Mouse (Mus musculus) testis, adult 2 months (tissue): ENCODE measurements around the gene Ccdc144b.

Experiments
- CTCF ChIP-seq: fragments of 200-500 bp; IDR thresholded peaks from 2 replicates; pipeline ENCODE4 v1.5.1; 2012; ENCODE audit warnings: low read depth, mild to moderate bottlenecking, inconsistent platforms, low read length, moderate library complexity; ENCODE audit not compliant: control insufficient read depth, insufficient read depth, insufficient replicate concordance
- POLR2A ChIP-seq: fragments of 200-500 bp; IDR thresholded peaks from 2 replicates; pipeline ENCODE4 v1.6.1; 2012; ENCODE audit warnings: low read depth, mild to moderate bottlenecking, inconsistent platforms, low read length, moderate library complexity; ENCODE audit not compliant: control insufficient read depth

GRCm38 (mm10) chr3:36083381-36083780, 30.0 kb upstream of the Ccdc144b start:
- no peak for TF ChIP-seq CTCF
- no peak for TF ChIP-seq POLR2A
